Mouse (Mus musculus) forebrain, embryonic 16.5 days (tissue): ENCODE results near the gene Sigmar1. TPM values are rescaled to one million over a fixed set of nuclear protein-coding genes. Genes with fewer than 3 reads are reported as not detected.

ENCODE experiments used
- ATAC-seq: fragments of 200-750 bp; cut with Nextera tagmentation; 2 replicates; pipeline ENCODE4 v1.8.0; 2017; ENCODE audit warnings: mild to moderate bottlenecking, moderate library complexity
- H3K27ac ChIP-seq: fragments of 300-500 bp; sonication (generic); 2 replicates; pipeline ENCODE4 v1.5.1; 2014; ENCODE audit warnings: low read length, control low read depth
- H3K27me3 ChIP-seq: fragments of 300-500 bp; sonication (generic); replicated peaks from 2 replicates; pipeline ENCODE4 v1.6.1; 2014; ENCODE audit warnings: low read length; ENCODE audit not compliant: control insufficient read depth, insufficient read depth
- H3K36me3 ChIP-seq: fragments of 300-500 bp; sonication (generic); 2 replicates; pipeline ENCODE4 v1.6.1; 2014; ENCODE audit not compliant: control insufficient read depth, insufficient read depth
- H3K4me1 ChIP-seq: fragments of 300-500 bp; sonication (generic); replicated peaks from 2 replicates; pipeline ENCODE4 v1.6.1; 2014; ENCODE audit warnings: low read length; ENCODE audit not compliant: control insufficient read depth, insufficient read depth
- H3K4me2 ChIP-seq: fragments of 300-500 bp; sonication (generic); 2 replicates; pipeline ENCODE4 v1.6.1; 2014; ENCODE audit warnings: mild to moderate bottlenecking, low read length, control low read depth
- H3K4me3 ChIP-seq: fragments of 300-500 bp; sonication (generic); replicated peaks from 2 replicates; pipeline ENCODE4 v1.5.1; 2014; ENCODE audit warnings: mild to moderate bottlenecking, low read length, control low read depth
- H3K9ac ChIP-seq: fragments of 300-500 bp; sonication (generic); replicated peaks from 2 replicates; pipeline ENCODE4 v1.6.1; 2014; ENCODE audit warnings: low read depth, low read length, control low read depth
- H3K9me3 ChIP-seq: fragments of 300-500 bp; sonication (generic); 2 replicates; pipeline ENCODE4 v1.6.1; 2016; ENCODE audit warnings: low read length; ENCODE audit not compliant: control insufficient read depth
- WGBS: fragments of 180-500 bp; shearing (Covaris S2); extraction: QIAGEN DNeasy Blood & Tissue Kit; methylation state at CpG from one replicate; pipeline ENCODE4 v1.1.7; 2014; 5-methylcytosine and 5-hydroxymethylcytosine counted together
- polyA plus RNA-seq: library from polyadenylated mRNA; unstranded; fragments of >200 nt; fragmentation: Nextera tagmentation; extraction: Ambion mirVana; gene quantifications from 2 replicates; pipeline ENCODE4 v1.2.1, GENCODE M21; 2015

Sigmar1 gene
- polyA plus RNA-seq, 1 experiment from 2014 or later: 55.8 TPM

- no peak overlapping the region for H3K4me3 ChIP-seq
- H3K9ac ChIP-seq: no peak overlapping the region
- 82% methylated on average over 5 of the region's 5 CpGs for WGBS
- no peaks in the 10 kb centered on the region for H3K27me3 ChIP-seq
- ATAC-seq: no peak
- H3K4me1 ChIP-seq: peaks cover 33% of the 10 kb centered on the region
- H3K4me2 ChIP-seq: no peak overlapping the region
- peaks cover 10% of the 10 kb centered on the region for H3K36me3 ChIP-seq
- no peak overlapping the region for H3K27ac ChIP-seq
- H3K9me3 ChIP-seq: no peaks in the 10 kb centered on the region
Observed at GRCm38 (mm10) chr4:41715596-41715995, 40.4 kb downstream of the Sigmar1 start.

GRCm38 (mm10) chr4:41715082-41715481, 40.9 kb downstream of the Sigmar1 start:
- peaks cover 10% of the 10 kb centered on the region for H3K36me3 ChIP-seq
- no peaks in the 10 kb centered on the region for H3K9me3 ChIP-seq
- no peak for ATAC-seq
- WGBS: 81% methylated on average over 8 of the region's 8 CpGs
- no peak overlapping the region for H3K4me2 ChIP-seq
- peaks cover 33% of the 10 kb centered on the region for H3K4me1 ChIP-seq
- H3K27me3 ChIP-seq: no peaks in the 10 kb centered on the region
- H3K9ac ChIP-seq: no peak overlapping the region
- no peak overlapping the region for H3K4me3 ChIP-seq
- no peak overlapping the region for H3K27ac ChIP-seq

- ATAC-seq: peak; percentile 27; the same call in 1 of the 2 replicates
- no peaks in the 10 kb centered on the region for H3K9me3 ChIP-seq
- peaks cover 33% of the 10 kb centered on the region for H3K4me1 ChIP-seq
- no peaks in the 10 kb centered on the region for H3K27me3 ChIP-seq
- H3K36me3 ChIP-seq: peaks cover 10% of the 10 kb centered on the region
- WGBS: 10% methylated on average over 8 of the region's 8 CpGs
- no peak overlapping the region for H3K9ac ChIP-seq
- H3K4me2 ChIP-seq: peak overlapping the region; percentile 94
- H3K27ac ChIP-seq: no peak overlapping the region
- peak overlapping the region; percentile 2; the same call in 1 of the 2 replicates for H3K4me3 ChIP-seq
Observed at GRCm38 (mm10) chr4:41714276-41714675, 41.7 kb downstream of the Sigmar1 start.

GRCm38 (mm10) chr4:41713197-41714067, 42.5 kb downstream of the Sigmar1 start, which contains the start of gene Rpp25l:
Rpp25l (minus strand) TSS chr4:41713534.
- H3K9me3 ChIP-seq: no peaks in the 10 kb centered on the region
- H3K27ac ChIP-seq: peak within 1 kb of the TSS; percentile 68
- H3K4me3 ChIP-seq: peak within 1 kb of the TSS; percentile 81
- peak within 1 kb of the TSS; percentile 92 for H3K9ac ChIP-seq
- peak within 1 kb of the TSS; percentile 94 for H3K4me2 ChIP-seq
- no peaks in the 10 kb centered on the region for H3K27me3 ChIP-seq
- peak; percentile 56 for ATAC-seq
- H3K36me3 ChIP-seq: peaks cover 3% of the 10 kb centered on the region; the same call in 1 of the 2 replicates
- under 1% methylated on average over 61 of the region's 61 CpGs for WGBS
- H3K4me1 ChIP-seq: peaks cover 35% of the 10 kb centered on the region

- H3K4me1 ChIP-seq: peaks cover 42% of the 10 kb centered on the region
- WGBS: 42% methylated on average over 31 of the region's 31 CpGs
- H3K4me3 ChIP-seq: peak overlapping the region; percentile 81
- H3K27me3 ChIP-seq: no peaks in the 10 kb centered on the region
- peak overlapping the region; percentile 94 for H3K4me2 ChIP-seq
- peak; percentile 16 for ATAC-seq
- H3K36me3 ChIP-seq: peaks cover 3% of the 10 kb centered on the region; the same call in 1 of the 2 replicates
- peak overlapping the region; percentile 68; the same call in 1 of the 2 replicates for H3K27ac ChIP-seq
- no peaks in the 10 kb centered on the region for H3K9me3 ChIP-seq
- H3K9ac ChIP-seq: peak overlapping the region; percentile 92
Observed at GRCm38 (mm10) chr4:41712421-41713196, 43.3 kb downstream of the Sigmar1 start.

GRCm38 (mm10) chr4:41711705-41712375, 44.1 kb downstream of the Sigmar1 start:
- WGBS: 53% methylated on average over 16 of the region's 16 CpGs

GRCm38 (mm10) chr4:41710229-41710628, 45.7 kb downstream of the Sigmar1 start:
- Histone ChIP-seq H3K4me2 (no peak overlapping the region), H3K36me3 (no peaks in the 10 kb centered on the region), H3K4me1 (peaks cover 59% of the 10 kb centered on the region), H3K9me3 (no peaks in the 10 kb centered on the region), H3K27ac (no peak overlapping the region), H3K4me3 (no peak overlapping the region), H3K9ac (no peak overlapping the region), H3K27me3 (no peaks in the 10 kb centered on the region)
- WGBS: 70% methylated on average over 4 of the region's 4 CpGs
- ATAC-seq: no peak

More at GRCm38 (mm10) chr4:41711705-41712375, 44.1 kb downstream of the Sigmar1 start:
- Histone ChIP-seq H3K4me2 (peak overlapping the region; percentile 94), H3K4me3 (peak overlapping the region; percentile 81), H3K27ac (no peak overlapping the region), H3K4me1 (peaks cover 49% of the 10 kb centered on the region), H3K9ac (peak overlapping the region; percentile 92), H3K27me3 (no peaks in the 10 kb centered on the region), H3K9me3 (no peaks in the 10 kb centered on the region), H3K36me3 (no peaks in the 10 kb centered on the region; the same call in 1 of the 2 replicates)
- no peak for ATAC-seq

- H3K9ac ChIP-seq: no peak overlapping the region
- H3K9me3 ChIP-seq: no peaks in the 10 kb centered on the region
- no peak overlapping the region for H3K4me2 ChIP-seq
- no peaks in the 10 kb centered on the region for H3K36me3 ChIP-seq
- H3K27me3 ChIP-seq: no peaks in the 10 kb centered on the region
- H3K4me1 ChIP-seq: peaks cover 48% of the 10 kb centered on the region
- 40% methylated on average over 8 of the region's 8 CpGs for WGBS
- no peak overlapping the region for H3K27ac ChIP-seq
- no peak overlapping the region for H3K4me3 ChIP-seq
- ATAC-seq: peak; percentile 42
Observed at GRCm38 (mm10) chr4:41708192-41708745, 47.7 kb downstream of the Sigmar1 start.
